Mouse (Mus musculus) urinary bladder, postnatal 14 days (tissue): ENCODE measurements at regions not wholly inside any gene's neighbourhood (a gene's known extent, or its start where the extent isn't known, plus 50 kb on each side); places are given as distances from the start of the nearest gene placed in this dataset.
A peak's percentile ranks its signal among the peaks of the same experiment; 100 is the strongest.

Experiments used
- DNase-seq: peaks from one replicate; pipeline ENCODE4 v3.0.0; 2021; ENCODE audit warnings: low spot score

DNA sequence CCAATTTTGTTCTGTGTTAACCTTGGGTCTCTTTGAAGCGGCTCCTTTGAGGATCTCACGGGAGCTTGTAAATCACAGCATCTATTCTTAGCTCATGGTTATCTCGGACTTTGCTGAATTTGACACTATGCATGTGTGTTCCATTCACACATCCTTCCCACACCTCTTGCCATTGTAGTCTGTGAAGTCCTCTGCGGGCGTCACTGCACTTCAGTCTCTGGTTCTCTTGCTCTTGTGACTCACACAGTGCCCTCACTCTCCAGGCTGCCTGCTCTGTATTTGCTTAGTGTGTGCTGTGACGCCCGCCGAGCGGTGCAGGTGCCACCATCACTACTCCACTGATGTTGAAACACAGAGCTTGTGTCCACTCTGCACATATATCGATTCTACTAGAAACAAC is 1271.2 kb downstream of the Synb start:
- no peak for DNase-seq

DNA sequence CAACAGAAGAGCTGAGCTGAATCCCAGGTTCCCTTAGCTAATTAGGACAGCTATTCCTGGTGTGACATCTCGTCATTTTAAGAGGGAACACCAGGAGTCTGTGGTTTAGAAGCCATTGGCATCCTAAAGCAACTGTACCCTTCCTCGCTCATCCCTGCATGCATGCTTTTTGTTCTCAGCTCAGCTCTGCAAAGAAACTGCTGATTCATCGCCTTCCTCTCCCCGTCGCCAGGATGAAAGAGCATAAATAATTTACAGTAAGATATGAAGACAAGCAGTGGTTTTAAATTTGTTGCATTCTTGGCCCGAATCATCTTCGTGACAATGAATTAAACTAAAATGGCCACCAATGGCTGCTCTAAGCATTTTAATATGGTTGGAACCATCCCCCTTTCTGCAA is 1272.9 kb downstream of the Synb start:
- no peak for DNase-seq

DNA sequence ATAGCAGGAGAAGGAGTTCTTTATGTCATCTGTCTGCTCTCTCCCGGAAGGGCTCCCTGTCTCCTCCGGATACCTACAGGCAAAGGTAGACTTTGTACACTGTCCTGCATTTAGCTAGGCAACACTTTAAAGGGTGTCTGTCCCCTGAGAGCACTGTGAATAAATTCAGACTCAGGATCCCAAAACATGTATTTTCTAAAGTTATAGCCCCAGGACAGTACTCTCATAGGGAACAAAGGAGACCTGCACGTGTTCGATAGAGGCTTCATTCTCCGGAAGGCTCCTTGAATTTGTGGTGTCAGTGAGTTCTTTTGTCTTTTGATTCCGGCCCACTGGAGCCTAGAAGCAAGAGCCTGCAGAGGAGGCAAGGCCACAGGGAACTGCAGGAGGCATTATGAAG is 1273.3 kb downstream of the Synb start:
- DNase-seq = no peak

DNA sequence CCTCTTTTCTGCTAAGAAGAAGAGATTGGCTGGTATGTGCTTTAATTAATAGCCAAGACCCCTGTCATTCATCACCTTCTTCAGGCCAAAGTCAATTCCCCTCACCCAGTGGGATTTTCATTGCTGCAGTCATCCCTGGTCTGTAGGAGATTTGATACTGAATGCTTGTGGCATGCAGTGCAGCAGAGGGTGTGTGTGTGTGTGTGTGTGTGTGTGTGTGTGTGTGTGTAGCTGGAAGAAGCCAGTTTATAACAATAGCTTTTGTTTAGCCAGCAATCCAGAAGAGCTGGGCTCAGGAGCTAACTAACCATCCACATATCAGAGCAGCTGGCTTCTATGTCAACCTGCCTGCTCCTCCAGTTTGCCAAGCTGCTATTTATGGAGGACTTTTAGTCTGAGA is 1275.4 kb downstream of the Synb start:
- no peak for DNase-seq

- DNase-seq = no peak
Measured at GRCm38 (mm10) chr14:67996790-67997417, 1297.2 kb downstream of the Synb start.

DNA sequence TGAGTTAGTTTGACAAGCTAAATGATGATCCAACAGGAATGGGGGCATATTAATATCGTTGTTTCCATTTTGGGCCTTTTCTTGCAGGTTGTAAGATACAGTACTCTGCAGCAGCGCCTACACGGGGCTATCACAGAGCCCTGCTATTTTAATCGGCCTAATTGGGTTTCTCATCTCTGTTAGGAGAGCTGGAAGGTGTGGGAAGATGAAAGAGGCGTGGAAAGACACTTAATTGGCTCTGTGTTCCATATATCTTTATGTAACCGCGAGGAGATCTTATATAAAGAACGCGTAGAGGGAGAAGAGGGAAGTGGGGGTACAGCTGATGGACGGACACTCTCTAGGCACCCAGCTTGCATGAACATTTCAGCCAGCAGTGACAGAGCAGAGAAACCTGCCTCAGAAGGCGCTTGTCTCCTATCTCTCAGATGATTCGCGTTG is 1300.5 kb downstream of the Synb start:
- DNase-seq = no peak

DNA sequence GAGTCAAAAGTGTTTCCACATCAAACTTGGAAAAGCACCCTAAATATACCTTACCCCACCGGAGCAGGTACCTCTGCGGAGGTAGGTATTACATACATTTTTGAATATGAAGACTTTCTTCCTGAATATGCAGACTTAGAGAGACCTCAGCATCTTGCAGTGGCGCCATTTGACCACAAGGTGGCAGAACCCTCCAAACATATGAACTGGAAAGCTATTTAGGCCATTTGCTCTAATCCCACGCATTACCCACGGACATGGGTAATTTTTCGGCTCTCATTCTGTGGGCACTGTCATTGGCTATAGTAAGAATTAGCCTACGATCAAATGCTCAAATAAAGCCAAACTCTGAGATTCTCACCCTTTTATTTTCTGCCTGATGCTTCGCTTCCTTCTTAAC is 1301.0 kb downstream of the Synb start:
- peak; percentile 54 for DNase-seq

GRCm38 (mm10) chr14:67992088-67992487 is 1302.0 kb downstream of the Synb start:
- no peak for DNase-seq

DNA sequence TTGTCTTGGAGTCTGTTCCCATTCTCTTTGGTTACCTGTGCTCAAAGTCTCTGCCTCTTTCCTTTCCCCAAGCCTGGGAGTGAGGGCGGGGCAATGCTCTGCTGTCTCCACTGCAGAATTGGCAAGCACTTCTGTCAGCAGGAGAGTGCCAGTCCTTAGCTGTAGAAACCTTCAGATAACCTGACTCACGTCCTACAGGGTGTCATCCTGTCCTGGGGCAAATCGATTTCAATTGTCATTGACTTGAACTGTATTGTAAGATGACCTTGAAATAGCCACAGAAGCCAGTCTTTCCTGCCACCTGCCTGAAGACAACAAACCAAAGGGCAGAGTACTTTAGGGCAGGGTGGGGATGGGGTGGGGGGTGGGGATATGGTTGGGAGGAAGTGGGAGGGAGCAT is 1303.8 kb downstream of the Synb start:
- DNase-seq = no peak
